Mouse (Mus musculus) C2C12 (cell line): Measurements from ENCODE around the gene Acpp.

Experiments
- CEBPB ChIP-seq: IDR thresholded peaks from one replicate; pipeline ENCODE4 v1.6.1; 2011; ENCODE audit warnings: low read depth, mild to moderate bottlenecking, control low read depth, moderate library complexity
- CTCF ChIP-seq: IDR thresholded peaks from one replicate; pipeline ENCODE4 v1.5.1; 2011; ENCODE audit not compliant: control insufficient read depth, insufficient read depth, insufficient read length
- MAX ChIP-seq: IDR thresholded peaks from one replicate; pipeline ENCODE4 v1.6.1; 2011; ENCODE audit warnings: mild to moderate bottlenecking, control low read depth
- MYOD1 ChIP-seq: IDR thresholded peaks from one replicate; pipeline ENCODE4 v1.6.1; 2011; ENCODE audit warnings: low read depth; ENCODE audit not compliant: control insufficient read depth, insufficient read length
- MYOG ChIP-seq: IDR thresholded peaks from one replicate; pipeline ENCODE4 v1.6.1; 2011; ENCODE audit not compliant: control insufficient read depth, insufficient read length; ENCODE audit errors: extremely low read depth
- USF1 ChIP-seq: IDR thresholded peaks from one replicate; pipeline ENCODE4 v1.6.1; 2011; ENCODE audit warnings: low read depth, mild to moderate bottlenecking, control low read depth, moderate library complexity

DNA sequence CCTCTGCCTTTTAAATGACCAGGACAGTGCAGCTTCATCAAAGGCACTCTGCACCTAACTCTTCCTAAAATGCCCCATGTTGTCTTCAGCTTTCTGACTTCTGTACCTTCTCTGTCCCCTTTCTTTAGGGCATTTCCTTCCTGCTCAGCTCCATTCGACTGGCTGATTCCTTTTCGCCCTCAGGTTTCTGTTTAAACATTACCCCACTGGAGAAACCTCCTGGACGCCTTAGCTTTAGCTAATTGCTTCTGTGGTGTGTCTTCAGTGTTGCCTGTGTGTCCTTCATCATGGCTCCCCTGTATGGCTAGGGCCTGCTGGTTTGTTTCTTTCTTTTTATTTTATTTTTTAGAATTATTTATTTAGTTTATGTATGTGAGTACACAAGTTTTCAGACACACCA lies 40.5 kb downstream of the Acpp start:
- TF ChIP-seq CTCF (no peak), CEBPB (no peak), MAX (no peak), USF1 (no peak), MYOD1 (no peak), MYOG (no peak)
